Mouse (Mus musculus): ENCODE results near the gene Trip12.
A peak's percentile ranks its signal among the peaks of the same experiment; 100 is the strongest.

The Trip12 gene

GRCm38 (mm10) chr1:84780630-84781029, 59.7 kb downstream of the Trip12 start:
- DNase-seq (ENCODE audit: low spot score): no peak

- DNase-seq (ENCODE audit: low spot score): no peak
Measured at GRCm38 (mm10) chr1:84777455-84777854, 62.9 kb downstream of the Trip12 start.

GRCm38 (mm10) chr1:84758843-84759242, 81.5 kb downstream of the Trip12 start:
- DNase-seq (ENCODE audit: low spot score): no peak

GRCm38 (mm10) chr1:84742156-84742555, 98.2 kb downstream of the Trip12 start:
- no peak for DNase-seq (ENCODE audit: low spot score)

GRCm38 (mm10) chr1:84740080-84740479, 100.2 kb downstream of the Trip12 start:
- no peak for DNase-seq (ENCODE audit: low spot score)

GRCm38 (mm10) chr1:84737097-84737496, 103.2 kb downstream of the Trip12 start:
- DNase-seq (ENCODE audit: low spot score): no peak

- DNase-seq (ENCODE audit: low spot score): no peak
Measured at GRCm38 (mm10) chr1:84733799-84734198, 106.5 kb downstream of the Trip12 start.

GRCm38 (mm10) chr1:84731763-84732162, 108.6 kb downstream of the Trip12 start:
- no peak for DNase-seq (ENCODE audit: low spot score)

GRCm38 (mm10) chr1:84722841-84723240, 117.5 kb downstream of the Trip12 start:
- no peak for DNase-seq (ENCODE audit: low spot score)

- DNase-seq (ENCODE audit: low spot score): no peak
Measured at GRCm38 (mm10) chr1:84722371-84722770, 117.9 kb downstream of the Trip12 start.

- DNase-seq (ENCODE audit: low spot score): no peak
Measured at GRCm38 (mm10) chr1:84721942-84722341, 118.4 kb downstream of the Trip12 start.

GRCm38 (mm10) chr1:84709810-84710785, 130.2 kb downstream of the Trip12 start:
- no peak for DNase-seq (ENCODE audit: low spot score)

- DNase-seq (ENCODE audit: low spot score): no peak
Measured at GRCm38 (mm10) chr1:84709406-84709805, 130.9 kb downstream of the Trip12 start.

GRCm38 (mm10) chr1:84700254-84700653, 140.1 kb downstream of the Trip12 start:
- DNase-seq (ENCODE audit: low spot score): no peak

- DNase-seq (ENCODE audit: low spot score): peak; percentile 29
Measured at GRCm38 (mm10) chr1:84697136-84697535, 143.2 kb downstream of the Trip12 start.

GRCm38 (mm10) chr1:84695517-84696411, 144.6 kb downstream of the Trip12 start, which contains the start of gene Dner:
Gene Dner, minus strand, starts transcription at chr1:84696221.
- DNase-seq (ENCODE audit: low spot score): peak; percentile 80

GRCm38 (mm10) chr1:84694688-84695474, 145.4 kb downstream of the Trip12 start:
- DNase-seq (ENCODE audit: low spot score): peak; percentile 9

GRCm38 (mm10) chr1:84677910-84678309, 162.4 kb downstream of the Trip12 start:
- no peak for DNase-seq (ENCODE audit: low spot score)
